Mouse (Mus musculus) spleen, adult 2 months (tissue): ENCODE data around the gene Fitm1.

Experiments used
- CTCF ChIP-seq: fragments of 200-500 bp; IDR thresholded peaks from 2 replicates; pipeline ENCODE4 v1.5.1; 2011; ENCODE audit warnings: mild to moderate bottlenecking, inconsistent platforms; ENCODE audit not compliant: insufficient read depth, insufficient read length, insufficient replicate concordance; ENCODE audit errors: extremely low read depth
- POLR2A ChIP-seq: fragments of 200-500 bp; IDR thresholded peaks from 2 replicates; pipeline ENCODE4 v1.6.1; 2011; ENCODE audit warnings: low read depth, low read length, inconsistent platforms

DNA sequence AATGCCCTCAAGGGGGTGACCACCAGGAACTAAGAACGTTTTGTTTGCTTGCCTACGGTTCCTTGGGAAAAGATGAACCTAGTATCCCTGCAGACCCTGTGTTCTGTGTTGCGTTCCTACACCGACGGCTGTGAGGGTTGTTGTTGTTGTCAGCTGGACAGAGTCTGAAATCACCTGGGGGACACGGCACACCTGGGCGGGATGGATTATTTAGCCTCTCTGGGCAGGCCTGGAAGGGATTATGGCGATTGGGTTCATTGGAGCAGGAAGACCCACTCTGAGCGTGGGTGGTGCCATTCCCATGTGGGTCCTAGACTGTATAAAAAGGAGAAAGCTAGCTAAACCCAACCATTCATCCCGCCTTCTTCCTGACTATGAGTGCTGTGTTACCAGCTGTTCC is 13.6 kb upstream of the Fitm1 start:
- TF ChIP-seq CTCF (no peak), POLR2A (no peak)
